Comparison of ENCODE assay signal across 11 mouse cellular contexts in genomic region chr2:28365756-28366155, GRCm38 (mm10).
DNase-seq lines count a peak whose midpoint lies in the region.
"Had no signal": no experiment of that assay in that cellular context is flagged by ENCODE, and none has a peak within 500 bp of the region (broad histone marks: within the 10 kb centered on the region; RNA-seq: fewer than 3 reads in every experiment).

No protein-coding gene starts in this region.

- peak; percentile 33 for DNase-seq in cerebellum, adult 9-11 months
- no peak for DNase-seq in cerebellum, adult 11 months
- peak; percentile 70 for DNase-seq in retina, postnatal 1 day
- DNase-seq in retina, embryonic 14.5 days (ENCODE audit: low spot score): no peak
- DNase-seq: adrenal gland, adult 2 months; adrenal gland, postnatal 10 days; adrenal gland, postnatal 25 days; cerebellum, adult 11-12 months; cerebellum, adult 2 months; cerebellum, postnatal 10 days; embryo, embryonic 11 days had no signal

Comparison
In these comparisons a context has a peak if more than half of its experiments do, and no peak if none do; other contexts are left out.
1. DNase-seq: peak in cerebellum, adult 9-11 months (single experiment) and retina, postnatal 1 day (single experiment); none in cerebellum, adult 11 months (single experiment) and retina, embryonic 14.5 days (single experiment).